Mouse (Mus musculus) neural tube, embryonic 14.5 days (tissue): ENCODE measurements around the gene Engase. TPM values are rescaled to one million over a fixed set of nuclear protein-coding genes. Genes with fewer than 3 reads are reported as not detected.
A peak's percentile ranks its signal among the peaks of the same experiment; 100 is the strongest.

Experiments
- ATAC-seq: fragments of 200-750 bp; cut with Nextera tagmentation; 2 replicates; pipeline ENCODE4 v1.8.0; 2017; ENCODE audit warnings: low read depth, mild to moderate bottlenecking, moderate TSS enrichment, moderate library complexity
- H3K27ac ChIP-seq: fragments of 300-500 bp; sonication (generic); 2 replicates; pipeline ENCODE4 v1.5.1; 2014; ENCODE audit warnings: low read depth, mild to moderate bottlenecking, control low read depth, low read length, moderate library complexity, mixed read lengths
- H3K27me3 ChIP-seq: fragments of 300-500 bp; sonication (generic); 2 replicates; pipeline ENCODE4 v1.6.1; 2014; ENCODE audit warnings: low read length; ENCODE audit not compliant: control insufficient read depth, insufficient read depth
- H3K36me3 ChIP-seq: fragments of 300-500 bp; sonication (generic); 2 replicates; pipeline ENCODE4 v1.6.1; 2014; ENCODE audit warnings: low read length, mixed read lengths; ENCODE audit not compliant: control insufficient read depth, insufficient read depth
- H3K4me1 ChIP-seq: fragments of 300-500 bp; sonication (generic); 2 replicates; pipeline ENCODE4 v1.6.1; 2014; ENCODE audit warnings: low read length; ENCODE audit not compliant: control insufficient read depth, insufficient read depth
- H3K4me2 ChIP-seq: fragments of 300-500 bp; sonication (generic); 2 replicates; pipeline ENCODE4 v1.6.1; 2014; ENCODE audit warnings: mild to moderate bottlenecking, low read depth, low read length, control low read depth
- H3K4me3 ChIP-seq: fragments of 300-500 bp; sonication (generic); 2 replicates; pipeline ENCODE4 v1.5.1; 2014; ENCODE audit warnings: low read depth, low read length, control low read depth, mixed read lengths
- H3K9ac ChIP-seq: fragments of 300-500 bp; sonication (generic); replicated peaks from 2 replicates; pipeline ENCODE4 v1.6.1; 2014; ENCODE audit warnings: low read depth, mild to moderate bottlenecking, control low read depth, low read length, mixed read lengths
- H3K9me3 ChIP-seq: fragments of 300-500 bp; sonication (generic); 2 replicates; pipeline ENCODE4 v1.6.1; 2016; ENCODE audit warnings: low read length; ENCODE audit not compliant: control insufficient read depth
- WGBS: fragments of 180-500 bp; shearing (Covaris S2); extraction: QIAGEN DNeasy Blood & Tissue Kit; methylation state at CpG from one replicate; pipeline ENCODE4 v1.1.7; 2014; 5-methylcytosine and 5-hydroxymethylcytosine counted together
- polyA plus RNA-seq: library from polyadenylated mRNA; unstranded; fragments of >200 nt; fragmentation: Nextera tagmentation; extraction: Ambion mirVana; gene quantifications from 2 replicates; pipeline ENCODE4 v1.2.1, GENCODE M21; 2014

Engase gene
- polyA plus RNA-seq, 1 experiment from 2014 or later, result 6.0 TPM

GRCm38 (mm10) chr11:118469509-118470160, 7.0 kb upstream of the Engase start:
- no peak overlapping the region for H3K27ac ChIP-seq

DNA sequence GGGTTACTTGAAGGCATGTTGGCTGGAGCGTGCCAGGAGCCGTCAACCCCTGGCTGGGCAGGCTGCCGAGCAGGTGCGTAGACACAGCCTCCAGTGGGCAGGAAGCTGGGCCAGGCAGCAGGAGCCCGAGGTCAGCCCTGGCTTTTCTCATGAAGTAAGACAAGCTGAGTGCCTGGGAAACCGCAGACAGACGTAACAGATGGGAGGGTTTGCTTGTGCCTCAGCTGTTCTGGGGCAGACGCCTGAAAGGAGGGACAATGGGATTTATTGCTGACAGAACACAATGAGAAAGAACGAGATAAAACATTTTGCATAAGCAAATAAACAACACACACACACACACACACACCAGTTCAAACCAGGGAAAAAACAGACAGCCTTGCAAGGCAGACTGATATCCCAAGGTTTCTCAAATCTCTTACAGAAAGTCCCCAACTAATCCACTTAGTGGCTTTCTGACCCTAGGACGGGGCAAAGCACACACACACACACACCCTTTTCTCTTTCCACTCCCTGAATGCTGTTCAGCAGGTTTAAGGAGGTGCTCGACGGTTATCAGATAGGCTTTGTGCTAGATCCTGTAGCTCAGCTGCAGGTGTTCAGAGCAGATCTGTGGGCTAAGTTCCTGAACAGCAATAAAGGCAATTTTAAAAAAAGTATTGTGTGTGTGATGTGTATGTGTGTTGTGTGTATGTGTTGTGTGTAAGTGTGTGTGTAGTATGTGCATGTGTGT, 6.2 kb upstream of the Engase start:
- 12% methylated on average over 12 of the region's 12 CpGs for WGBS
- H3K36me3 ChIP-seq, result no peaks in the 10 kb centered on the region
- 0 out of 2 replicates have a peak, but pooled peaks cover 7% of the 10 kb centered on the region for H3K4me1 ChIP-seq
- H3K4me3 ChIP-seq, result no peak overlapping the region
- no peaks in the 10 kb centered on the region for H3K27me3 ChIP-seq
- no peak overlapping the region for H3K9ac ChIP-seq
- no peak for ATAC-seq
- H3K27ac ChIP-seq, result 0 out of 2 replicates have a peak overlapping the region, but pooled peaks have one; percentile 10
- H3K9me3 ChIP-seq, result no peaks in the 10 kb centered on the region
- no peak overlapping the region for H3K4me2 ChIP-seq

More at GRCm38 (mm10) chr11:118469509-118470160, 7.0 kb upstream of the Engase start:
- Histone ChIP-seq H3K4me1 (0 out of 2 replicates have a peak, but pooled peaks cover 7% of the 10 kb centered on the region), H3K9ac (no peak overlapping the region), H3K27me3 (no peaks in the 10 kb centered on the region), H3K9me3 (no peaks in the 10 kb centered on the region), H3K36me3 (no peaks in the 10 kb centered on the region), H3K4me2 (no peak overlapping the region), H3K4me3 (no peak overlapping the region)
- 76% methylated on average over 10 of the region's 10 CpGs for WGBS
- no peak for ATAC-seq

GRCm38 (mm10) chr11:118471676-118472075, 5.0 kb upstream of the Engase start:
- Histone ChIP-seq H3K4me1 (0 out of 2 replicates have a peak, but pooled peaks cover 7% of the 10 kb centered on the region), H3K27ac (no peak overlapping the region), H3K36me3 (no peaks in the 10 kb centered on the region), H3K9ac (no peak overlapping the region), H3K4me2 (no peak overlapping the region), H3K9me3 (no peaks in the 10 kb centered on the region), H3K27me3 (no peaks in the 10 kb centered on the region), H3K4me3 (no peak overlapping the region)
- 50% methylated on average over 13 of the region's 13 CpGs for WGBS
- no peak for ATAC-seq

GRCm38 (mm10) chr11:118473161-118473560, 3.5 kb upstream of the Engase start:
- H3K4me3 ChIP-seq, result no peak overlapping the region
- H3K36me3 ChIP-seq, result no peaks in the 10 kb centered on the region
- no peaks in the 10 kb centered on the region for H3K27me3 ChIP-seq
- no peak for ATAC-seq
- WGBS, result 68% methylated on average over 1 of the region's 1 CpGs
- no peaks in the 10 kb centered on the region for H3K9me3 ChIP-seq
- no peak overlapping the region for H3K9ac ChIP-seq
- H3K27ac ChIP-seq, result no peak overlapping the region
- H3K4me1 ChIP-seq, result peaks cover 12% of the 10 kb centered on the region
- no peak overlapping the region for H3K4me2 ChIP-seq

DNA sequence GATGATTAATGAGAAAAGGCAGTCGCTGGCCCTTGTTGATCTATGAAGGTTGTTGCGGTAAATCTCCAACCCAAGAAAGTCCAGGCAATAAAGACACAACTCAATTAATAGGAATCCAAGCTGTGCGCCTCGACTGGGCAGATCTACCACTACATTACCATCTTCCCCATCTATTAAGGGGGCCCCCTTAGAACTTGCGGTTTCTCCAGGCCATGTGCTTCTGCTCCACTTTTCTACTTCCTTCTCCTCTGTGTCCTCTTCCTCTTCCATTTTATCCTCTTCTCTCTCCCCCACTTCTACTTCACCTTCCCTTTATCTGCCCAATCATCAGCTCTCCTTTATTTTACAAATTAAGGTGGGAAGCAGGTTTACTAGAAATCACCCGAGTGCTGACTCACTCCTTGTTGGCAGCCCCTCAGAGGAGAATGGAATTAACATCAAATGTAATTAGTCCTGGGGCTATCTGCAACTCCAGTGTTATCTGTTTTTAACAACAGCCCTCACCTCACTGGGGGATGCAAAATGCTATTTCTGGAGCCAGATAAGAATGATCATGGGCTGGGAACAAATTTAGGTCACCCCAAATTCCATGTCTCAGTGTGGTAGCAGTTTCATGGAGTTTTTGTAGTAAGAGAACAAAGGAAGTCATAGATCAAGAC, 2.7 kb upstream of the Engase start:
- Histone ChIP-seq H3K4me3 (no peak overlapping the region), H3K4me2 (no peak overlapping the region), H3K27me3 (no peaks in the 10 kb centered on the region), H3K36me3 (no peaks in the 10 kb centered on the region), H3K9me3 (no peaks in the 10 kb centered on the region), H3K27ac (no peak overlapping the region), H3K9ac (no peak overlapping the region), H3K4me1 (peaks cover 12% of the 10 kb centered on the region)
- ATAC-seq, result no peak
- WGBS, result 84% methylated on average over 6 of the region's 6 CpGs

- Histone ChIP-seq H3K27me3 (no peaks in the 10 kb centered on the region), H3K9me3 (no peaks in the 10 kb centered on the region), H3K27ac (no peak overlapping the region), H3K4me1 (peaks cover 6% of the 10 kb centered on the region), H3K4me2 (no peak overlapping the region), H3K4me3 (no peak overlapping the region), H3K36me3 (no peaks in the 10 kb centered on the region), H3K9ac (no peak overlapping the region)
- WGBS, result 51% methylated on average over 7 of the region's 7 CpGs
- no peak for ATAC-seq
These were observed 1.0 kb upstream of the Engase start for GRCm38 (mm10) chr11:118475496-118476083.

DNA sequence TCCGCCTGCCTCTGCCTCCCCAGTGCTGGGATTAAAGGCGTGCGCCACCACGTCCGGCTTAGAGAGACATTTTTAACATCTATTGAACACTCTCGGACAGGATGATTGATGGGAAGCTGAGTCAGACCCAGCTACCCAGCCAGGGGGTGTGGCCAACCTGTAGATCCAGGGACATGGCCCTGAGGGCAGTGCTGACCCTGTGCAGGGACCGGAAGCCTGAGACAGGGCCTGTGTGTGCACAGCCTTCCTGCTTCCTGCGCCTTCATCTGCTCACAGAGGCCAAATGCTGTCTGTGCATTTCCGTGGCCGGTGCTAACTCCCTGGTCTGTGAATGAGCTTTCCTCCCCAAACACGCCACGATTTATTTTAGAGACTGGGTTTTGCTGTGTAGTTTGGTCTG, 3.1 kb downstream of the Engase start:
- Histone ChIP-seq H3K27ac (no peak overlapping the region), H3K4me2 (no peak overlapping the region), H3K27me3 (no peaks in the 10 kb centered on the region), H3K36me3 (no peaks in the 10 kb centered on the region), H3K4me1 (peaks cover 5% of the 10 kb centered on the region), H3K9ac (no peak overlapping the region), H3K9me3 (no peaks in the 10 kb centered on the region), H3K4me3 (no peak overlapping the region)
- 79% methylated on average over 12 of the region's 12 CpGs for WGBS
- ATAC-seq, result no peak

DNA sequence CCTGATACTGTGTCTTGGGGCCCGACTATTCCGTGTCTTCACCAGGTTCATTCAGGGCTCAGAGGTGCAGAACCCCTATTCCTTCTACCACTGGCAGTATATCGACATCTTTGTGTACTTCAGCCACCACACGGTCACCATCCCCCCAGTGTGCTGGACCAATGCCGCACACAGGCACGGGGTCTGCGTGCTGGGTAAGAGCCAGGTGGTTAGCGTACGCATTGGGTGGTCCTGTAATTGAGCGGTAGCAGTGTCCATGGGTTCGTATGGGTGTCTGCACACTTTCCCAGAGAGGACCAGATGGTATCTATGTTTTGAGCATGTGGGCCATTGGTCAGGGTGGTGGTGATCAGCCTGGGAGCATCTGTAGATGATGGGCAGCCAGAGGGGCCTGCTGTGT, 4.6 kb downstream of the Engase start:
- H3K9me3 ChIP-seq, result no peaks in the 10 kb centered on the region
- no peak overlapping the region for H3K27ac ChIP-seq
- no peaks in the 10 kb centered on the region for H3K27me3 ChIP-seq
- no peak overlapping the region for H3K4me2 ChIP-seq
- no peak overlapping the region for H3K9ac ChIP-seq
- H3K36me3 ChIP-seq, result no peaks in the 10 kb centered on the region
- H3K4me3 ChIP-seq, result no peak overlapping the region
- no peak for ATAC-seq
- 94% methylated on average over 11 of the region's 11 CpGs for WGBS
- peaks cover 5% of the 10 kb centered on the region for H3K4me1 ChIP-seq
